In the genomic region with DNA sequence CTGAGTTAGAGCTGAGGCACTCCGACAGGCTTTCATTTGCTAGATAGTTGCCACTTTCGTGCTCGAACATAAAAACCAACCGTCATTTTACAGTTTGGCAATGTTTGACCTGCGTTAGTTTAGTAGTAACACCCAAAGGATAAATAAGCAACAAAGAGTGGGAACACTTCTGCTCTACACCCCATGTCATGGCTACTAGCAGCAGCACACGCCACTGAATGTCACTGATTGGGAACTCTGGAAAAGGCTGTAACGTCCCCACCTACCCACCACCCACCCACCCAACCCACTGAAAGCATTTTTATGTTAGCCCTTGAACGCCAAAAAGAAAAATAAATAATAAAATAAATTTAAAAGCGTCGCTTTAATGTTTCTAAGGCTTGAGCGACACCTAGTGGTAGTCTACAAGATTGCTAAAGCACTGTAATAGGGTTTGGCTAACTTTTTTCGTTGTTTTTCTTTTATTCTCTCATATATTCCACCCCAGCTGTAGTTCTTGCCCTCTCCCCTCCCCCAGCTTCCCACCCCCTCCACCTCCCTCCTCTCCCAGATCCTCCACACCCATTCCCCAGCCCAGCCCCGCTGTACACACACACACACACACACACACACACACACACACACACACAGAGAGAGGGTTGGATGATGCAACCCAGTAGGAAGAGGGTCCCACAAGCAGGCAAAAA, we compare ENCODE assay signal across 8 mouse cellular contexts.
DNase-seq lines count a peak whose midpoint lies in the region; ATAC-seq lines count a peak whose summit lies in the region.

No protein-coding gene starts in this region.

- no peaks in the 10 kb centered on the region for H3K36me3 ChIP-seq in hindbrain, embryonic 11.5 days (ENCODE audit: control insufficient read depth, insufficient read depth, low read length)
- H3K36me3 ChIP-seq in hindbrain, embryonic 10.5 days, result no peaks in the 10 kb centered on the region
- no peaks in the 10 kb centered on the region for H3K36me3 ChIP-seq in liver, embryonic 13.5 days
- H3K36me3 ChIP-seq in splenic B cell, adult 2 months (ENCODE audit: control insufficient read depth, insufficient read depth, low read length, poor library complexity, severe bottlenecking), result no peaks in the 10 kb centered on the region

- ATAC-seq in hindbrain, embryonic 11.5 days (ENCODE audit: low FRiP score), result peak; percentile 59; the same call in 1 of the 2 replicates
- no peak for ATAC-seq in liver, embryonic 13.5 days (ENCODE audit: low read depth)

- H3K9ac ChIP-seq in hindbrain, embryonic 11.5 days (ENCODE audit: low read depth, low read length), result no peak overlapping the region
- H3K9ac ChIP-seq in liver, embryonic 13.5 days, result no peak overlapping the region

- H3K27ac ChIP-seq in hindbrain, embryonic 11.5 days (ENCODE audit: low read depth, low read length), result no peak overlapping the region
- no peak overlapping the region for H3K27ac ChIP-seq in hindbrain, embryonic 10.5 days
- no peak overlapping the region for H3K27ac ChIP-seq in liver, embryonic 13.5 days

- no peaks in the 10 kb centered on the region for H3K27me3 ChIP-seq in hindbrain, embryonic 11.5 days (ENCODE audit: control insufficient read depth, insufficient read depth, low read length)
- no peaks in the 10 kb centered on the region; the same call in 1 of the 2 replicates for H3K27me3 ChIP-seq in hindbrain, embryonic 10.5 days (ENCODE audit: insufficient read depth, poor library complexity, severe bottlenecking)
- H3K27me3 ChIP-seq in liver, embryonic 13.5 days, result peaks cover 6% of the 10 kb centered on the region
- H3K27me3 ChIP-seq in splenic B cell, adult 2 months (ENCODE audit: control insufficient read depth, insufficient read depth, low read length, poor library complexity, severe bottlenecking), result no peaks in the 10 kb centered on the region; the same call in 1 of the 2 replicates

- H3K4me1 ChIP-seq in hindbrain, embryonic 11.5 days (replicated peaks; ENCODE audit: control insufficient read depth, insufficient read depth, low read length), result no peaks in the 10 kb centered on the region
- H3K4me1 ChIP-seq in hindbrain, embryonic 10.5 days (replicated peaks), result no peaks in the 10 kb centered on the region
- peaks cover 11% of the 10 kb centered on the region; the same call in 1 of the 2 replicates for H3K4me1 ChIP-seq in liver, embryonic 13.5 days (replicated peaks)

- peak; percentile 51 for DNase-seq in hindbrain, embryonic 11.5 days (ENCODE audit: low spot score)
- DNase-seq in hindbrain, embryonic 10.5 days (ENCODE audit: low spot score), result no peak
- peak; percentile 79 for DNase-seq in NIH3T3 (ENCODE audit: low read depth)
- peak; percentile 38 for DNase-seq in forelimb bud, embryonic 11.5 days (ENCODE audit: low read depth, low spot score)
- DNase-seq in liver, embryonic 13.5 days, result no peak
- DNase-seq in splenic B cell, adult 2 months (ENCODE audit: low read depth, low spot score), result peak; percentile 61
- no peak for DNase-seq in Muller cell, postnatal 12 days (ENCODE audit: inconsistent ontology term)
- DNase-seq in gastrocnemius, postnatal 25 days, result no peak

- H3K9me3 ChIP-seq in hindbrain, embryonic 11.5 days (ENCODE audit: control insufficient read depth, low read length), result no peaks in the 10 kb centered on the region
- no peaks in the 10 kb centered on the region for H3K9me3 ChIP-seq in hindbrain, embryonic 10.5 days
- H3K9me3 ChIP-seq in liver, embryonic 13.5 days (replicated peaks), result no peaks in the 10 kb centered on the region

- 32% methylated on average over 13 of the region's 13 CpGs for WGBS in hindbrain, embryonic 11.5 days
- 28% methylated on average over 13 of the region's 13 CpGs for WGBS in hindbrain, embryonic 10.5 days
- 16% methylated on average over 13 of the region's 13 CpGs for WGBS in liver, embryonic 13.5 days (ENCODE audit: insufficient replicate concordance)

- no peak overlapping the region for H3K4me2 ChIP-seq in hindbrain, embryonic 11.5 days (replicated peaks; ENCODE audit: low read depth, low read length)
- H3K4me2 ChIP-seq in liver, embryonic 13.5 days, result peak overlapping the region; percentile 50

- no peak overlapping the region for H3K4me3 ChIP-seq in hindbrain, embryonic 11.5 days (ENCODE audit: low read depth, low read length)
- no peak overlapping the region for H3K4me3 ChIP-seq in hindbrain, embryonic 10.5 days
- H3K4me3 ChIP-seq in liver, embryonic 13.5 days (replicated peaks), result peak overlapping the region; percentile 21; the same call in 1 of the 2 replicates

Comparison
In these comparisons a context has a peak if more than half of its experiments do, and no peak if none do; other contexts are left out.
1. DNase-seq: peak in hindbrain, embryonic 11.5 days (single experiment), NIH3T3 (single experiment), forelimb bud, embryonic 11.5 days (single experiment) and splenic B cell, adult 2 months (single experiment); none in hindbrain, embryonic 10.5 days (single experiment), liver, embryonic 13.5 days (single experiment), Muller cell, postnatal 12 days (single experiment) and gastrocnemius, postnatal 25 days (single experiment).